Mouse (Mus musculus) heart, postnatal 0 days (tissue): ENCODE results near the gene Nrl.

ENCODE experiments used
- CTCF ChIP-seq: IDR thresholded peaks from 2 replicates; pipeline ENCODE4 v1.5.1; 2016; ENCODE audit warnings: antibody characterized with exemption, control low read depth, low read depth
- EP300 ChIP-seq: IDR thresholded peaks from 2 replicates; pipeline ENCODE4 v1.6.1; 2016; ENCODE audit warnings: antibody characterized with exemption, low read depth

- TF ChIP-seq CTCF (no peak), EP300 (no peak)
Observed at GRCm38 (mm10) chr14:55469041-55469440, 55.7 kb downstream of the Nrl start.
